Mouse (Mus musculus): ENCODE measurements around the gene Olfr77. TPM values are rescaled to one million over a fixed set of nuclear protein-coding genes. Genes with fewer than 3 reads are reported as not detected.

The Olfr77 gene
- not detected in 2 replicates for total RNA-seq (2014; rRNA removed)
- polyA plus RNA-seq (2015; fragmentation: Nextera tagmentation; extraction: Ambion mirVana) = 0.14 and 0.19 TPM in 2 replicates

GRCm38 (mm10) chr9:19916565-19916964 is at the start of gene Olfr77:
Gene Olfr77, plus strand, starts transcription at chr9:19916865.
- Histone ChIP-seq H3K36me3 (ENCODE audit: insufficient read depth, low read length) (no peaks in the 10 kb centered on the region), H3K9me3 (ENCODE audit: low read length) (0 out of 2 replicates have a peak, but pooled peaks cover 3% of the 10 kb centered on the region), H3K4me2 (ENCODE audit: low read depth, low read length) (no peak within 1 kb of the TSS), H3K27ac (no peak within 1 kb of the TSS), H3K9ac (replicated peaks; ENCODE audit: low read length) (no peak within 1 kb of the TSS), H3K4me3 (ENCODE audit: low read length) (no peak within 1 kb of the TSS), H3K4me1 (ENCODE audit: insufficient read depth, low read length) (no peaks in the 10 kb centered on the region), H3K27me3 (ENCODE audit: insufficient read depth, low read length) (no peaks in the 10 kb centered on the region)
- no peak for TF ChIP-seq CTCF (IDR thresholded peaks at IDR 0.05; ENCODE audit: low read depth)
- WGBS = 90% methylated on average over 2 of the region's 2 CpGs
- no peak for DNase-seq (ENCODE audit: low spot score)
- ATAC-seq = no peak

DNA sequence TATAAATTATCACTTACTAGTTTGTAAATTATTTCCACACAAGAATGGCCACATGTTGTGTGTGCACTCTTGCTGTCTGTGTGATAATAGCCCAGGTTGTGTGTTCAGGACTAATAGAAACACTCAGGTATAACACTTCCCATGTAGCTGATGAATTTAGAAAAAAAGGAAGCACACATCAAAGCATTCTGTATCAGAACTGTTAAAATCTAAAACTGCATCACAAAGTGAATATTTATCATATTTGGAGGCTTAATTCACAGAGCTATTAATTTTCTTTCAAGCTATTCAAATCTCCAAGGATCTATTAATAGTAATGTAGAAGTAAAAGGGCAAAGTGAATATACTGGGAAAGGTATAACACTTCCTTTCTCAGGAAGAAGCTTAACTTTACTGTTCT is 28.8 kb upstream of the Olfr77 start, which contains the start of gene Olfr862:
Gene Olfr862, minus strand, starts transcription at position 101 of the 400 bp plus-strand sequence.
- H3K27me3 ChIP-seq (ENCODE audit: insufficient read depth, low read length) = no peaks in the 10 kb centered on the region
- no peak within 1 kb of the TSS for H3K27ac ChIP-seq
- H3K9me3 ChIP-seq (ENCODE audit: low read length) = peaks cover 13% of the 10 kb centered on the region
- H3K36me3 ChIP-seq (ENCODE audit: insufficient read depth, low read length) = no peaks in the 10 kb centered on the region
- H3K4me3 ChIP-seq (ENCODE audit: low read length) = no peak within 1 kb of the TSS
- H3K4me2 ChIP-seq (ENCODE audit: low read depth, low read length) = no peak within 1 kb of the TSS
- ATAC-seq (no peak), DNase-seq (ENCODE audit: low spot score) (no peak)
- no peaks in the 10 kb centered on the region for H3K4me1 ChIP-seq (ENCODE audit: insufficient read depth, low read length)
- H3K9ac ChIP-seq (replicated peaks; ENCODE audit: low read length) = no peak within 1 kb of the TSS
- TF ChIP-seq CTCF (IDR thresholded peaks at IDR 0.05; ENCODE audit: low read depth) = no peak

DNA sequence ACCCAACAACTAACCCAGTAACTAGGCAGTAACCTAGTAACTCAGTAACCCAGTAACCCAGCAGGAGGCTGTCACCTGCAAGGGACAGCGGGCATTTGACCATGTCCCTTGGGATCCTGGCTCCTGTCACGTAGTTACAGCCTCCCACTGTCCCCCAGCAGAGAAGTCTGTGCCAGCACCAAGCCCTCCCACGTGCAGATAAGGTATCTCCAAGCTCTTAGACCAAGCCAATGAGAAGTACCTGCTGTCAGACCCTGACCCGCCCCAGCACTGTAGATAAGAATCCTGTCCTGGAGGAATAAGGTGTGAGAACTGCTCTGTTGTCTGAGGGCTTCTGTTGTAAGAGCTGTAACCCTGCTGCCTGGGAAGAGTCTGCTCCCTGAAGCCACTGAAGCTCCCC is 5.5 kb upstream of the Olfr77 start:
- H3K9ac ChIP-seq (replicated peaks; ENCODE audit: low read length) = no peak overlapping the region
- H3K27ac ChIP-seq = no peak overlapping the region
- no peak for TF ChIP-seq CTCF (IDR thresholded peaks at IDR 0.05; ENCODE audit: low read depth)
- DNase-seq (ENCODE audit: low spot score) (no peak), ATAC-seq (no peak)
- no peaks in the 10 kb centered on the region for H3K27me3 ChIP-seq (ENCODE audit: insufficient read depth, low read length)
- no peak overlapping the region for H3K4me2 ChIP-seq (ENCODE audit: low read depth, low read length)
- peaks cover 6% of the 10 kb centered on the region for H3K9me3 ChIP-seq (ENCODE audit: low read length)
- no peak overlapping the region for H3K4me3 ChIP-seq (ENCODE audit: low read length)
- H3K4me1 ChIP-seq (ENCODE audit: insufficient read depth, low read length) = no peaks in the 10 kb centered on the region
- H3K36me3 ChIP-seq (ENCODE audit: insufficient read depth, low read length) = no peaks in the 10 kb centered on the region
- 41% methylated on average over 4 of the region's 4 CpGs for WGBS

Other genes with a start within 250 kb of the Olfr77 start
- gene Olfr857, start 207.4 kb upstream of the Olfr77 start, total RNA-seq (2014; rRNA removed) = not detected in 2 replicates
- gene Olfr857, start 207.4 kb upstream of the Olfr77 start, polyA plus RNA-seq (2015; fragmentation: Nextera tagmentation; extraction: Ambion mirVana) = not detected in 2 replicates
- not detected in 2 replicates for gene Olfr58, start 136.6 kb upstream of the Olfr77 start, total RNA-seq (2014; rRNA removed)
- not detected in 2 replicates for gene Olfr58, start 136.6 kb upstream of the Olfr77 start, polyA plus RNA-seq (2015; fragmentation: Nextera tagmentation; extraction: Ambion mirVana)
- not detected in 2 replicates for gene Olfr859, start 112.0 kb upstream of the Olfr77 start, total RNA-seq (2014; rRNA removed)
- not detected in 2 replicates for gene Olfr859, start 112.0 kb upstream of the Olfr77 start, polyA plus RNA-seq (2015; fragmentation: Nextera tagmentation; extraction: Ambion mirVana)
- gene Olfr860, start 67.1 kb upstream of the Olfr77 start, total RNA-seq (2014; rRNA removed) = not detected in 2 replicates
- gene Olfr860, start 67.1 kb upstream of the Olfr77 start, polyA plus RNA-seq (2015; fragmentation: Nextera tagmentation; extraction: Ambion mirVana) = not detected in 2 replicates
- gene Olfr862, start 28.9 kb upstream of the Olfr77 start, total RNA-seq (2014; rRNA removed) = not detected in 2 replicates
- gene Olfr862, start 28.9 kb upstream of the Olfr77 start, polyA plus RNA-seq (2015; fragmentation: Nextera tagmentation; extraction: Ambion mirVana) = not detected in 2 replicates
- gene Olfr866, start 111.2 kb downstream of the Olfr77 start, total RNA-seq (2014; rRNA removed) = not detected in 2 replicates
- gene Olfr866, start 111.2 kb downstream of the Olfr77 start, polyA plus RNA-seq (2015; fragmentation: Nextera tagmentation; extraction: Ambion mirVana) = not detected in 2 replicates
- not detected in 2 replicates for gene Olfr867, start 140.7 kb downstream of the Olfr77 start, total RNA-seq (2014; rRNA removed)
- gene Olfr867, start 140.7 kb downstream of the Olfr77 start, polyA plus RNA-seq (2015; fragmentation: Nextera tagmentation; extraction: Ambion mirVana) = not detected in 2 replicates
- gene Olfr868, start 181.8 kb downstream of the Olfr77 start, total RNA-seq (2014; rRNA removed) = not detected in 2 replicates
- not detected in 2 replicates for gene Olfr868, start 181.8 kb downstream of the Olfr77 start, polyA plus RNA-seq (2015; fragmentation: Nextera tagmentation; extraction: Ambion mirVana)
- not detected in 2 replicates for gene Olfr869, start 212.1 kb downstream of the Olfr77 start, total RNA-seq (2014; rRNA removed)
- gene Olfr869, start 212.1 kb downstream of the Olfr77 start, polyA plus RNA-seq (2015; fragmentation: Nextera tagmentation; extraction: Ambion mirVana) = not detected in 2 replicates